Mouse (Mus musculus): ENCODE measurements at regions not wholly inside any gene's neighbourhood (a gene's known extent, or its start where the extent isn't known, plus 50 kb on each side); places are given as distances from the start of the nearest gene placed in this dataset.

- intact Hi-C loops (cut with DNase I) = no loop called here
- no peak for DNase-seq
Measured at GRCm38 (mm10) chr9:33868666-33869065, 617.0 kb upstream of the Kirrel3 start.

- DNase-seq = no peak
- intact Hi-C loops (cut with DNase I) = no loop called here
Measured at GRCm38 (mm10) chr9:33887279-33887678, 598.4 kb upstream of the Kirrel3 start.

- intact Hi-C loops (cut with DNase I) = no loop called here
- no peak for DNase-seq
Measured at GRCm38 (mm10) chr9:33892001-33892400, 593.7 kb upstream of the Kirrel3 start.

GRCm38 (mm10) chr9:33901313-33902076 lies 584.2 kb upstream of the Kirrel3 start:
- DNase-seq = peak; percentile 21
- intact Hi-C loops (cut with DNase I) = no loop called here

- intact Hi-C loops (cut with DNase I) = no loop called here
- DNase-seq = no peak
Measured at GRCm38 (mm10) chr9:33903991-33904570, 581.6 kb upstream of the Kirrel3 start.

- DNase-seq = peak; percentile 54
- intact Hi-C loops (cut with DNase I) = no loop called here
Measured at GRCm38 (mm10) chr9:33914919-33915318, 570.8 kb upstream of the Kirrel3 start.

- intact Hi-C loops (cut with DNase I) = no loop called here
- DNase-seq = no peak
Measured at GRCm38 (mm10) chr9:33915349-33916056, 570.2 kb upstream of the Kirrel3 start.

GRCm38 (mm10) chr9:33930286-33930685 lies 555.4 kb upstream of the Kirrel3 start:
- no peak for DNase-seq
- intact Hi-C loops (cut with DNase I) = no loop called here

- intact Hi-C loops (cut with DNase I) = no loop called here
- DNase-seq = no peak
Measured at GRCm38 (mm10) chr9:33934071-33934470, 551.6 kb upstream of the Kirrel3 start.

- intact Hi-C loops (cut with DNase I) = no loop called here
- no peak for DNase-seq
Measured at GRCm38 (mm10) chr9:33954319-33954718, 531.4 kb upstream of the Kirrel3 start.

Measured in left cerebral cortex, postnatal 4 days (tissue).